Mouse (Mus musculus): ENCODE measurements around the gene Rapgef6.

The Rapgef6 gene

GRCm38 (mm10) chr11:54522529-54523430 is at the start of gene Rapgef6:
Gene Rapgef6 (plus strand): TSS chr11:54522847.
- DNase-seq, result peak; percentile 99

GRCm38 (mm10) chr11:54478414-54478813 is 44.2 kb upstream of the Rapgef6 start:
- DNase-seq, result no peak

- DNase-seq, result no peak
Measured at GRCm38 (mm10) chr11:54486041-54486440, 36.6 kb upstream of the Rapgef6 start.

- DNase-seq, result no peak
Measured at GRCm38 (mm10) chr11:54491946-54492558, 30.6 kb upstream of the Rapgef6 start.

GRCm38 (mm10) chr11:54492559-54492958 is 30.1 kb upstream of the Rapgef6 start:
- no peak for DNase-seq

GRCm38 (mm10) chr11:54499838-54500237 is 22.8 kb upstream of the Rapgef6 start:
- no peak for DNase-seq

- DNase-seq, result peak; percentile 45
Measured at GRCm38 (mm10) chr11:54502546-54503245, 20.0 kb upstream of the Rapgef6 start.

GRCm38 (mm10) chr11:54513584-54513983 is 9.1 kb upstream of the Rapgef6 start:
- no peak for DNase-seq

- peak; percentile 9 for DNase-seq
Measured at GRCm38 (mm10) chr11:54521927-54522528, 619 bp upstream of the Rapgef6 start.

- DNase-seq, result no peak
Measured at GRCm38 (mm10) chr11:54523431-54524001, 869 bp downstream of the Rapgef6 start.

- DNase-seq, result no peak
Measured at GRCm38 (mm10) chr11:54528002-54528401, 5.4 kb downstream of the Rapgef6 start.

GRCm38 (mm10) chr11:54530391-54530790 is 7.7 kb downstream of the Rapgef6 start:
- DNase-seq, result peak; percentile 79

- no peak for DNase-seq
Measured at GRCm38 (mm10) chr11:54530916-54531315, 8.3 kb downstream of the Rapgef6 start.

- DNase-seq, result no peak
Measured at GRCm38 (mm10) chr11:54533834-54534233, 11.2 kb downstream of the Rapgef6 start.

GRCm38 (mm10) chr11:54534871-54535270 is 12.2 kb downstream of the Rapgef6 start:
- DNase-seq, result peak; percentile 75

GRCm38 (mm10) chr11:54539031-54539430 is 16.4 kb downstream of the Rapgef6 start:
- no peak for DNase-seq

GRCm38 (mm10) chr11:54539486-54539885 is 16.8 kb downstream of the Rapgef6 start:
- DNase-seq, result no peak

GRCm38 (mm10) chr11:54540328-54540727 is 17.7 kb downstream of the Rapgef6 start:
- DNase-seq, result no peak

GRCm38 (mm10) chr11:54542414-54542813 is 19.8 kb downstream of the Rapgef6 start:
- DNase-seq, result no peak

- no peak for DNase-seq
Measured at GRCm38 (mm10) chr11:54554970-54555369, 32.3 kb downstream of the Rapgef6 start.

- no peak for DNase-seq
Measured at GRCm38 (mm10) chr11:54562761-54563160, 40.1 kb downstream of the Rapgef6 start.

- DNase-seq, result no peak
Measured at GRCm38 (mm10) chr11:54567959-54568358, 45.3 kb downstream of the Rapgef6 start.

GRCm38 (mm10) chr11:54574741-54575140 is 52.1 kb downstream of the Rapgef6 start:
- DNase-seq, result no peak
